Mouse (Mus musculus): ENCODE measurements around the gene Olfr455. TPM values are rescaled to one million over a fixed set of nuclear protein-coding genes. Genes with fewer than 3 reads are reported as not detected.

Olfr455 gene
- not detected in 2 replicates for polyA plus RNA-seq (2014; fragmentation: Nextera tagmentation; extraction: Ambion mirVana)

- DNase-seq (ENCODE audit: low spot score): no peak
- no peaks in the 10 kb centered on the region for H3K27me3 ChIP-seq (ENCODE audit: control insufficient read depth, insufficient read depth, low read length)
- no peak within 1 kb of the TSS for H3K9ac ChIP-seq (replicated peaks; ENCODE audit: low read length)
- no peaks in the 10 kb centered on the region for H3K9me3 ChIP-seq (replicated peaks; ENCODE audit: control insufficient read depth, low read length)
- no peaks in the 10 kb centered on the region for H3K36me3 ChIP-seq (replicated peaks; ENCODE audit: control insufficient read depth, insufficient read depth, low read depth, low read length)
- ATAC-seq (replicated peaks; ENCODE audit: insufficient number of reproducible peaks, low FRiP score, low TSS enrichment, low read depth): no peak
- no peak within 1 kb of the TSS for H3K4me2 ChIP-seq (ENCODE audit: low read depth, low read length)
- H3K27ac ChIP-seq (replicated peaks; ENCODE audit: low read depth, low read length): no peak within 1 kb of the TSS
- H3K4me1 ChIP-seq (ENCODE audit: control insufficient read depth, insufficient read depth, low read length): no peaks in the 10 kb centered on the region
- no peak within 1 kb of the TSS for H3K4me3 ChIP-seq (ENCODE audit: low read depth, low read length)
- 72% methylated on average over 4 of the region's 4 CpGs for WGBS
These were observed at the start of gene Olfr455 for GRCm38 (mm10) chr6:42547461-42547860. TSS of gene Olfr455 (minus strand) at chr6:42547587.

- H3K27me3 ChIP-seq (ENCODE audit: control insufficient read depth, insufficient read depth, low read length): no peaks in the 10 kb centered on the region
- H3K4me1 ChIP-seq (ENCODE audit: control insufficient read depth, insufficient read depth, low read length): no peaks in the 10 kb centered on the region
- no peak overlapping the region for H3K4me2 ChIP-seq (ENCODE audit: low read depth, low read length)
- no peaks in the 10 kb centered on the region for H3K9me3 ChIP-seq (replicated peaks; ENCODE audit: control insufficient read depth, low read length)
- no peak overlapping the region for H3K4me3 ChIP-seq (ENCODE audit: low read depth, low read length)
- H3K27ac ChIP-seq (replicated peaks; ENCODE audit: low read depth, low read length): no peak overlapping the region
- 82% methylated on average over 17 of the region's 17 CpGs for WGBS
- H3K9ac ChIP-seq (replicated peaks; ENCODE audit: low read length): no peak overlapping the region
- no peaks in the 10 kb centered on the region for H3K36me3 ChIP-seq (replicated peaks; ENCODE audit: control insufficient read depth, insufficient read depth, low read depth, low read length)
- DNase-seq (ENCODE audit: low spot score) (no peak), ATAC-seq (replicated peaks; ENCODE audit: insufficient number of reproducible peaks, low FRiP score, low TSS enrichment, low read depth) (no peak)
These were observed 45.9 kb upstream of the Olfr455 start for GRCm38 (mm10) chr6:42593138-42593882.

- no peak for ATAC-seq (replicated peaks; ENCODE audit: insufficient number of reproducible peaks, low FRiP score, low TSS enrichment, low read depth)
These were observed 39.2 kb upstream of the Olfr455 start for GRCm38 (mm10) chr6:42586569-42586968.

GRCm38 (mm10) chr6:42583488-42583872 lies 36.1 kb upstream of the Olfr455 start:
- peak; percentile 74 for DNase-seq (ENCODE audit: low spot score)
- no peak overlapping the region for H3K4me3 ChIP-seq (ENCODE audit: low read depth, low read length)
- no peak overlapping the region for H3K27ac ChIP-seq (replicated peaks; ENCODE audit: low read depth, low read length)
- no peak overlapping the region for H3K4me2 ChIP-seq (ENCODE audit: low read depth, low read length)
- H3K27me3 ChIP-seq (ENCODE audit: control insufficient read depth, insufficient read depth, low read length): no peaks in the 10 kb centered on the region
- no peak overlapping the region for H3K9ac ChIP-seq (replicated peaks; ENCODE audit: low read length)
- no peaks in the 10 kb centered on the region for H3K4me1 ChIP-seq (ENCODE audit: control insufficient read depth, insufficient read depth, low read length)
- ATAC-seq (replicated peaks; ENCODE audit: insufficient number of reproducible peaks, low FRiP score, low TSS enrichment, low read depth): no peak
- no peaks in the 10 kb centered on the region for H3K9me3 ChIP-seq (replicated peaks; ENCODE audit: control insufficient read depth, low read length)
- 3% methylated on average over 7 of the region's 7 CpGs for WGBS
- H3K36me3 ChIP-seq (replicated peaks; ENCODE audit: control insufficient read depth, insufficient read depth, low read depth, low read length): no peaks in the 10 kb centered on the region

More at GRCm38 (mm10) chr6:42586569-42586968, 39.2 kb upstream of the Olfr455 start:
- H3K4me3 ChIP-seq (ENCODE audit: low read depth, low read length): no peak overlapping the region
- DNase-seq (ENCODE audit: low spot score): no peak
- H3K27ac ChIP-seq (replicated peaks; ENCODE audit: low read depth, low read length): no peak overlapping the region
- no peak overlapping the region for H3K4me2 ChIP-seq (ENCODE audit: low read depth, low read length)
- no peaks in the 10 kb centered on the region for H3K4me1 ChIP-seq (ENCODE audit: control insufficient read depth, insufficient read depth, low read length)
- no peaks in the 10 kb centered on the region for H3K27me3 ChIP-seq (ENCODE audit: control insufficient read depth, insufficient read depth, low read length)
- H3K36me3 ChIP-seq (replicated peaks; ENCODE audit: control insufficient read depth, insufficient read depth, low read depth, low read length): no peaks in the 10 kb centered on the region
- 88% methylated on average over 5 of the region's 5 CpGs for WGBS
- H3K9me3 ChIP-seq (replicated peaks; ENCODE audit: control insufficient read depth, low read length): no peaks in the 10 kb centered on the region
- no peak overlapping the region for H3K9ac ChIP-seq (replicated peaks; ENCODE audit: low read length)

GRCm38 (mm10) chr6:42582741-42583487 lies 35.5 kb upstream of the Olfr455 start:
- 58% methylated on average over 9 of the region's 9 CpGs for WGBS
- peak; percentile 2 for DNase-seq (ENCODE audit: low spot score)
- ATAC-seq (replicated peaks; ENCODE audit: insufficient number of reproducible peaks, low FRiP score, low TSS enrichment, low read depth): no peak

GRCm38 (mm10) chr6:42578678-42579077 lies 31.3 kb upstream of the Olfr455 start:
- Histone ChIP-seq H3K4me3 (ENCODE audit: low read depth, low read length) (no peak overlapping the region), H3K4me2 (ENCODE audit: low read depth, low read length) (no peak overlapping the region), H3K9me3 (replicated peaks; ENCODE audit: control insufficient read depth, low read length) (no peaks in the 10 kb centered on the region), H3K27ac (replicated peaks; ENCODE audit: low read depth, low read length) (no peak overlapping the region), H3K4me1 (ENCODE audit: control insufficient read depth, insufficient read depth, low read length) (no peaks in the 10 kb centered on the region), H3K9ac (replicated peaks; ENCODE audit: low read length) (no peak overlapping the region), H3K27me3 (ENCODE audit: control insufficient read depth, insufficient read depth, low read length) (no peaks in the 10 kb centered on the region), H3K36me3 (replicated peaks; ENCODE audit: control insufficient read depth, insufficient read depth, low read depth, low read length) (no peaks in the 10 kb centered on the region)
- no peak for DNase-seq (ENCODE audit: low spot score)
- ATAC-seq (replicated peaks; ENCODE audit: insufficient number of reproducible peaks, low FRiP score, low TSS enrichment, low read depth): no peak
- 86% methylated on average over 4 of the region's 4 CpGs for WGBS

More at GRCm38 (mm10) chr6:42582741-42583487, 35.5 kb upstream of the Olfr455 start:
- no peaks in the 10 kb centered on the region for H3K27me3 ChIP-seq (ENCODE audit: control insufficient read depth, insufficient read depth, low read length)
- no peak overlapping the region for H3K9ac ChIP-seq (replicated peaks; ENCODE audit: low read length)
- no peak overlapping the region for H3K27ac ChIP-seq (replicated peaks; ENCODE audit: low read depth, low read length)
- no peaks in the 10 kb centered on the region for H3K36me3 ChIP-seq (replicated peaks; ENCODE audit: control insufficient read depth, insufficient read depth, low read depth, low read length)
- no peak overlapping the region for H3K4me2 ChIP-seq (ENCODE audit: low read depth, low read length)
- H3K9me3 ChIP-seq (replicated peaks; ENCODE audit: control insufficient read depth, low read length): no peaks in the 10 kb centered on the region
- H3K4me1 ChIP-seq (ENCODE audit: control insufficient read depth, insufficient read depth, low read length): no peaks in the 10 kb centered on the region
- no peak overlapping the region for H3K4me3 ChIP-seq (ENCODE audit: low read depth, low read length)

- 92% methylated on average over 2 of the region's 2 CpGs for WGBS
- no peaks in the 10 kb centered on the region for H3K4me1 ChIP-seq (ENCODE audit: control insufficient read depth, insufficient read depth, low read length)
- ATAC-seq (replicated peaks; ENCODE audit: insufficient number of reproducible peaks, low FRiP score, low TSS enrichment, low read depth): no peak
These were observed 30.0 kb upstream of the Olfr455 start for GRCm38 (mm10) chr6:42577433-42577832.

GRCm38 (mm10) chr6:42568205-42568604 lies 20.8 kb upstream of the Olfr455 start:
- no peak for DNase-seq (ENCODE audit: low spot score)
- Histone ChIP-seq H3K4me3 (ENCODE audit: low read depth, low read length) (no peak overlapping the region), H3K27ac (replicated peaks; ENCODE audit: low read depth, low read length) (no peak overlapping the region), H3K4me2 (ENCODE audit: low read depth, low read length) (no peak overlapping the region), H3K36me3 (replicated peaks; ENCODE audit: control insufficient read depth, insufficient read depth, low read depth, low read length) (no peaks in the 10 kb centered on the region), H3K9me3 (replicated peaks; ENCODE audit: control insufficient read depth, low read length) (no peaks in the 10 kb centered on the region), H3K27me3 (ENCODE audit: control insufficient read depth, insufficient read depth, low read length) (no peaks in the 10 kb centered on the region), H3K9ac (replicated peaks; ENCODE audit: low read length) (no peak overlapping the region), H3K4me1 (ENCODE audit: control insufficient read depth, insufficient read depth, low read length) (no peaks in the 10 kb centered on the region)
- ATAC-seq (replicated peaks; ENCODE audit: insufficient number of reproducible peaks, low FRiP score, low TSS enrichment, low read depth): no peak
- WGBS: 68% methylated on average over 2 of the region's 2 CpGs

More at GRCm38 (mm10) chr6:42577433-42577832, 30.0 kb upstream of the Olfr455 start:
- Histone ChIP-seq H3K9ac (replicated peaks; ENCODE audit: low read length) (no peak overlapping the region), H3K36me3 (replicated peaks; ENCODE audit: control insufficient read depth, insufficient read depth, low read depth, low read length) (no peaks in the 10 kb centered on the region), H3K4me3 (ENCODE audit: low read depth, low read length) (no peak overlapping the region), H3K27me3 (ENCODE audit: control insufficient read depth, insufficient read depth, low read length) (no peaks in the 10 kb centered on the region), H3K9me3 (replicated peaks; ENCODE audit: control insufficient read depth, low read length) (no peaks in the 10 kb centered on the region), H3K4me2 (ENCODE audit: low read depth, low read length) (no peak overlapping the region), H3K27ac (replicated peaks; ENCODE audit: low read depth, low read length) (no peak overlapping the region)
- no peak for DNase-seq (ENCODE audit: low spot score)

Data from embryonic facial prominence, embryonic 11.5 days (tissue).